Mouse (Mus musculus): ENCODE results near the gene Anks3.

Gene Anks3

GRCm38 (mm10) chr16:4963797-4964709 is at the start of gene Anks3:
TSS of gene Anks3 (minus strand) at chr16:4964205.
- peak; percentile 94 for DNase-seq (ENCODE audit: extremely low spot score)

DNA sequence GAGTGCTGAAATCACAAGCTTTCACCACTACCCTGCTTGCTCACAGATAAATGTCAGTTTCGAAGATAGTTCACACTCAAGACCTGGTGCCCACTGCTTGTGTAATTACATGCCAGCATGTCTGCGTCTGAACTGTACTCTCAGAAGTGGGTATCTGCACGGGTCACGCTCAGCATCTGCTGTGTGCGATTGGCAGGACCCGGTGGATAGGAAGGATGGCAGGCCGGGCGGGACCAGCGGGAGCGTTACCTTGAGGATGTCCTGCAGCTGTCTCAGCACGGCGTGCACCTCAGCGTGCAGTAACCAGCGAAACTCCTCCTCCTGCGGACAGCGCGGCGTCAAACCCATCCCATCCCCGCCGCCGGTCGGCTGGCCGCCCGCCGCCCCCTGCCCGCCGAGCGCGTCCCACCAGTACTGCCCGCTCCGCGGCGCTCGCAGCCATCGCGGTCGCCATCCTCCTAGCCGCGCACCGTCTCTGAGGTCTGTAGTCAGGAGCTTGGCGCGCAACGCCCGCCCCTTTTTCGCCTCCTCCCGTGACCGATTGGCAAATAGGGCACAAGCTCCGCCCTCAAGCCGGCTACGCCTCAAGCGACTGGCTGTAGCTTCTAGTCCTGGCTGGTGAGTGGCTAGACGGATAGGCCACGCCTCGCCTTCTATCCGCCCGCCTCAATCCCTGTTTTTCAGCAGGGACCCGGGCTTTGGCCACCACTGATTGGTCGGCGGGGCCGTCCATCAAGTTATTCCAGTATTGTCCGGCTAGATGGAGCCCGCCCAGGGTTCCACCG is 49.2 kb upstream of the Anks3 start, which contains the start of gene Rogdi:
Rogdi (minus strand) TSS at position 500 of the 785 bp plus-strand sequence.
- peak; percentile 99 for DNase-seq (ENCODE audit: extremely low spot score)

GRCm38 (mm10) chr16:5012036-5013005 is 48.3 kb upstream of the Anks3 start:
- DNase-seq (ENCODE audit: extremely low spot score), result peak; percentile 4

DNA sequence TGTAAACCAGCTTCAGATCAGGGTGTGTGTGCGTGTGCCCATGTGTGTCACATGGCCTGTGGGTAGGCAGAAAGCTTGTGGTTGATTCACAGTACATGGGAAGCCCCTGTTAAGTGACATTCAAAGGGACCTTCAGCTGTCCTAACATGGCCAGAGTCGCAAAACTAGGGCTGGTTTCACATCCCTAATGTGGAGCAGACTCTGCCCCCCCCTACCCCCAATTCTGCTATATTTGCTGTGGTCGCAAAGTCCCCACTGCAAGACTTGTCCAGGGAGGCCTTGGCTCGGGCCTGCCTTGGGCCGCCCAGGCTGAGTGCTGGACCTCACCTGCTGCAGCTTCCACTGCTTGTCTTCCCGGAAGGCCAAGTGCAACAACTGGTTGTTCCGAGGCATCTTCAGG is 47.3 kb upstream of the Anks3 start:
- no peak for DNase-seq (ENCODE audit: extremely low spot score)

DNA sequence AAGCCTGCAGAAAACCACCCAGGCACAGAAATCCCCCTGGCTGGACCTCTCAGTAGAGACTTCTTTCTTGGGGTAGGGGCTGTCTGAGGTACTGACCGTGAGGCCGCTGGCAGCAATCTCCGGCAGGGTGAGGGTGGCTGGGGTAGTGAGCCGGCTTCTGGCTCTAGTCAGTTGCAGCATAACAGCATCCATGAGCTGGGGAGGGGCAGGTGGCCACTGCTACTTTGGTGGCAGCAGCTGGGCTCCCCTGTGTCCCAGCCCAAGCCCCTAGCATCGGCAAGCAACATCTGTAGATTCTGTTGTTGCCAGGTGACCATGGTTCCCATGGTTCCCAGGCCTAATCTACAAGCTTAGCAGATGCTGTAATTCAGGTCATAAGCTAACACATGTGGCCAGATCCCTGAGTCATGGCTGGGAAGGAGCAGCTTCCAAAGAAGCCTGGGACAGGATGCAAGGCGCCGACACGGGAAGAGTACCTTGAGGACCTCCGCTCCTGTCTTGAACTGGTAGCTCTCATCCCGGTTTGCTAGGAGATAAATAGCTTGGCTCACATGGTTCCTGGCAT is 46.4 kb upstream of the Anks3 start:
- DNase-seq (ENCODE audit: extremely low spot score), result no peak

GRCm38 (mm10) chr16:5008076-5008475 is 44.1 kb upstream of the Anks3 start:
- DNase-seq (ENCODE audit: extremely low spot score), result no peak

- DNase-seq (ENCODE audit: extremely low spot score), result no peak
Measured at GRCm38 (mm10) chr16:5007492-5007891, 43.5 kb upstream of the Anks3 start.

DNA sequence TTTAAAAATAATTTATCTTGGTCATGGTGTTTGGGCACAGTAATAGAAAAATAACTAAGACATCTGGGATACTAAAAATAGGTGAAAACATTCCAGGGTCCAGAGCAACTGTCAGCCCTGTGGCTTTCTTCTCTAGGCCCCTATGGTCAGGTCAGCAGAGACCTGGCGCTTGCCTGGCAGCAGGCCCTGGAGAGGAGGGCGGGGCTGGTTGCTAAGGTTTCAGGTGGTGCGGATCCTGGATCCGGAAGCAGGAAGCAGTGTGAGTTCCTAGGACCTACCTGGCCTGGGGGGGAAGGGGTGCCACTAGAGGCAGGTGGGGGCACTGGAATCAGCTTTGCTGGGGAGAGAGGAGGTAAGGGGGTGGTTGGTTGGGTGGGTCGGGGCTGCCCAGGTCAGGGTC is 43.1 kb upstream of the Anks3 start, which contains the start of gene Smim22:
Smim22 (plus strand) TSS at position 222 of the 400 bp plus-strand sequence.
- DNase-seq (ENCODE audit: extremely low spot score), result peak; percentile 14

- DNase-seq (ENCODE audit: extremely low spot score), result no peak
Measured at GRCm38 (mm10) chr16:5000611-5001010, 36.6 kb upstream of the Anks3 start.

DNA sequence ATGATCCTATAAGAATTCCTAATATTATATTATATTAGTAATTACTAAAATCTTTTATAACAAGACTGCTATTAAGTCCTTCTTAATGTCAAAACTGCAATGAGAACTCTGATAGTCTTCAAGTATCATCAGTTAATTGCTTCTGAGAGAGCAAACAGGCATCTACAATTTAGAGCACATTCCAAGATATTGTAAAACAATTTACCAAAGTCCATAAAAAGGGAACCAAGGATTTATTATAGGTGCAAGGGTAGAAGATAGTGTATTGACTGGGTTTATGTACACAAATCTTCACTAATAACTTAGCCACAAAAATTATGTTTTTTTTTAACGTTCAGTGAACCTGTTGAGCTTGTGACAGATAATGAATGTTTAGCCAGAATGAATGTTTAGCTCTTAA is 35.0 kb upstream of the Anks3 start:
- no peak for DNase-seq (ENCODE audit: extremely low spot score)

GRCm38 (mm10) chr16:4997553-4997952 is 33.5 kb upstream of the Anks3 start, which contains the start of gene Sept12:
TSS of gene Sept12 (minus strand) at chr16:4997852.
- no peak for DNase-seq (ENCODE audit: extremely low spot score)

DNA sequence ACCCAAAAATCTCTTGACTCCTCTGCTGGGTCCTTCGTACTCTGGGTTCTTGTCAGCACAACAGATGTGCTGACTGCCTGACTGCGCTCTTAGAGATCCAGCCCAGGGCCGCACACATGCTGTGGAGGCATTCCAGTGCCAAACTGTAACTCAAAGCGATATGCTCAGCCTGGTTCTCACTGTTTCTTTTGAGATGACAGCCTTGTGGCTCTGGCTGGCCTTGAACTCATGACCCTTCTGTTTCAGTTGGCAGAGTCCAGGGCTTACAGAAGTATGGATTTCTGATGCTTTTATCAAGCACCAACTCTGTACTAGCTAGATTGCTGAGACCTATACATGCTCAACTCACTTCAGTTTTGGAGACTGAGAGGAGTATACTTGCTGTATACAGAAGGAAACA is 29.3 kb upstream of the Anks3 start:
- no peak for DNase-seq (ENCODE audit: extremely low spot score)

DNA sequence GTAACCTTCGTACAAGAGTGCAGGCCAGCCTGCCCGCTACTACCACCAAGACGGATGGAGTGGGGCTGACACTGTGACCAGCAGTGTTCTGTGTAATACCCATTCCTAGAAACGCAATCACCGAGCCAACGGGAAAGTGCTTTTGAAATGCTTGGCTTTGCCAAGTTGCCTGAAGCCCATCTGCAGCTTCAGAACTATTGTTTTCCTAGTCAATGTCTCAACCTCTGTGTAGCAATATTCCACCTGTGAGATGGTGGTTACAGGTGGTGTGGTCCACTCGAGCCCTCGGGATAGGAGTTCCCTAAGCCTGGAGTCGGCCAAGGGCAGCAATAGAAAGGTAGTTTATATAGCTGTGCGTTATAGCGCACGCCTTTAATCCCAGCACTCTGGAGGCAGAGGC is 20.7 kb upstream of the Anks3 start:
- DNase-seq (ENCODE audit: extremely low spot score), result no peak

DNA sequence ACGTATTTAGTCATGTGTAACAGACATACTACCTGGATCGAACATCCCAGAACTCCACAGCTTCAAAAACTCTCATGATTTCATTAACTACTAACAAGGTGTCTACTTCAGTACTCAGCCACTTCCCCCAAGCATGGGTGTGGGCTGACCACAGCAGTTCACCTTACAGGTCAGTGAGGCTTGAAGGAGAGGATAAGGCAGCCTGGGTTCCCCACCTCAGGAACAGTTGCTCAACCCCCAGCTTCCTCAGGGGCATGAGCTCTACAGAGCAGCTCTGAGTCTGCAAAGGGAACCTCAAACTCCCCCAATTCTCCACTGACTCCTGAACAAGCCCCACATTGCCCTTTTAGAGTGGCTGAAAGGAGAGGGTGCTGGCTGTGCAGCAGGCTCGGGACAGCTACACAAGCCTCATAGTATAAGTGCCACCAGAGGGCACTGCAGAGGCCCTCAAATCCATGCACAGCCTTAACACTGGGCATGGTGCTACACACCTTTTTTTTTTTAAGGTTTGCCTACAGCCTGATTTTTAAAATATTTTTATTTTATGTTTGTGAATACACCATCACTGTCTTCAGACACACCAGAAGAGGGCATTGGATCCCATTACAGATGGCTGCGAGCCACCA is 15.9 kb upstream of the Anks3 start:
- DNase-seq (ENCODE audit: extremely low spot score), result peak; percentile 29

DNA sequence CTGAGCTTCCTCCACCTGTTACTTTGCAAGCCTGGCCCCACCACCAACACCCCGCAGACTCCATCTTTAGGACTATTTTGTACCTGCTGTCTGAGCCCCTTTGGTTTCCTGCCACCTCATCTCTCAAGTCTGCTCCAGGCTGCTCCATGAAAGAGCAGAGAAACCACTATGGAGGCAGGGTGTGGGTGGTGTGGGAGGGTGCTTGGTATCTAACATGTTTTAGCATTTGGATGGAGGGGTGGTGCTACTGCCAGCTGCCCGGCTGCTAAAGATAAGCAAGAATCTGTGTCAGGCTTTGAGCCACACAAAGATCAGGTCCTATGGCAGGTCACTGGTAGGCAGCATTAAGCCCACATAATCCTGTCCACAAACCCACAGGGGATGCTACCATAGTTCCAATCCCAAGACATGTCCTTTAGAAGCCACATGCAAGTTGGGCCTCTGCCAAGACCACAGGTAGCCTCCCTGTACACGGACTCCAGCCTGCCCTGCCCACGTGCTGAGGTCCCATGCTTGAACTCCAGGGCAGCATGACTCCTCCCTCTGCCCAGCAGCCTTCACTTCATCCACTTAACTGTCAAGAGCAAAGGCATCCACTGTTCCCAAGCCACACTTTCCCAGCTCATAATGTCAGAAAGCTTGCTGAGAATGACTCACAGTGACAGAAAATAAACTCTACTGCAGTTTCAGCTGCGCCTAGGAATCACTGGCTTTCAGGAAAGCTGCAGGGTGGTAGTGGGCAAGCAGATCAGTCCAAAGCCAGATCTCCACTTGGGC is 14.5 kb upstream of the Anks3 start:
- DNase-seq (ENCODE audit: extremely low spot score), result no peak

DNA sequence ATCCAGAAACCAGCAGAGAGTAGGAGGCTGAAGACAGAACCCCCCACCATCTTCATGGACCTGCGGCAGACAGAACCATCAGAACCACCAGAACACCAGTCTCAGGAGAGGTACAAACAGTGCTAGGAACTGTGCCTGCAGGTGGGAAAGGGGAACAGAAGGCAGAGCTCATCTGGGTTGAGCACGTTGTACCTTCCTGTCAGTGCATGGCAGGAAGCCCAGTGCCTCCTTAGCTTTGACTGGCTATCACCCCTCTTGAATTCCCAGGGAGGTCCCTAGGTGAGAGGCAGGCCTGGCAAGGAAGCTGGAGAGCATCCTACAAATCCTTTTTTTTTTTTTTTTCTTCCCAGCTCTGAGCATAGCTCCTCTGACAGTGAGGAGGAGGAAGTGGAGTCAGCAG is 12.2 kb upstream of the Anks3 start:
- no peak for DNase-seq (ENCODE audit: extremely low spot score)

DNA sequence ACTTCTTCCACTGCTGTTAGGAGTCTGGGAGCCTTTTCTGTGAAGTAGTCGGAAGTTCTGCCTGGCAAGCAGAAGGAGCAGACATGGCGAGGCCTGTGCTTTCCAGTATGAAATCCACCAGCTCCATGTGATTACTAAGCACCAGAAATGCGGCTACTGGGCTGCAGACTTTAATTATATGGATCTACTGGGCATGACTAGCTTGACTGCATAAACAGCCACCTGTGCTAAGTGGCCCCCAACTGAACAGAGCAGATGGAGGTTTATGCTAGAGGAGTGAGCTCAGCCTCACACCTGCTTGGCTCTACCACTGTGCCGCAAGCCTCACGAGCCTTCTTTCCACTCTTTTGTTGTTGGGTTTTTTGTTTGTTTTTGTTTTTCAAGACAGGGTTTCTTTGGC is 10.5 kb upstream of the Anks3 start:
- DNase-seq (ENCODE audit: extremely low spot score), result no peak

GRCm38 (mm10) chr16:4971626-4972025 is 7.6 kb upstream of the Anks3 start:
- DNase-seq (ENCODE audit: extremely low spot score), result no peak

GRCm38 (mm10) chr16:4969055-4969843 is 5.2 kb upstream of the Anks3 start:
- no peak for DNase-seq (ENCODE audit: extremely low spot score)
